Mouse (Mus musculus) limb, embryonic 14.5 days (tissue): ENCODE measurements around the gene Enah. TPM values are rescaled to one million over a fixed set of nuclear protein-coding genes. Genes with fewer than 3 reads are reported as not detected.

Experiments used
- ATAC-seq: fragments of 200-750 bp; cut with Nextera tagmentation; 2 replicates; pipeline ENCODE4 v1.8.0; 2017; ENCODE audit warnings: low read depth, moderate number of reproducible peaks, moderate TSS enrichment; ENCODE audit not compliant: low FRiP score
- DNase-seq: peaks from one replicate; pipeline ENCODE4 v3.0.0-alpha.2; 2015; ENCODE audit warnings: low spot score
- H3K27ac ChIP-seq: fragments of 300-500 bp; sonication (generic); replicated peaks from 2 replicates; pipeline ENCODE4 v1.5.1; 2014; ENCODE audit warnings: low read depth, mild to moderate bottlenecking, low read length, moderate library complexity, mixed read lengths
- H3K27me3 ChIP-seq: fragments of 300-500 bp; sonication (generic); 2 replicates; pipeline ENCODE4 v1.6.1; 2014; ENCODE audit warnings: low read length, mixed read lengths; ENCODE audit not compliant: control insufficient read depth, insufficient read depth
- H3K36me3 ChIP-seq: fragments of 300-500 bp; sonication (generic); 2 replicates; pipeline ENCODE4 v1.6.1; 2014; ENCODE audit warnings: mild to moderate bottlenecking, low read length, moderate library complexity, mixed read lengths; ENCODE audit not compliant: control insufficient read depth, insufficient read depth
- H3K4me1 ChIP-seq: fragments of 300-500 bp; sonication (generic); 2 replicates; pipeline ENCODE4 v1.6.1; 2014; ENCODE audit warnings: antibody characterized with exemption, low read length, mixed read lengths; ENCODE audit not compliant: control insufficient read depth, insufficient read depth
- H3K4me2 ChIP-seq: fragments of 300-500 bp; sonication (generic); replicated peaks from 2 replicates; pipeline ENCODE4 v1.6.1; 2014; ENCODE audit warnings: low read depth, mild to moderate bottlenecking, low read length, moderate library complexity; ENCODE audit not compliant: severe bottlenecking
- H3K4me3 ChIP-seq: fragments of 300-500 bp; sonication (generic); replicated peaks from 2 replicates; pipeline ENCODE4 v1.5.1; 2014; ENCODE audit warnings: low read length
- H3K9ac ChIP-seq: fragments of 300-500 bp; sonication (generic); 2 replicates; pipeline ENCODE4 v1.6.1; 2014; ENCODE audit warnings: mild to moderate bottlenecking, low read depth, low read length, moderate library complexity; ENCODE audit not compliant: severe bottlenecking
- H3K9me3 ChIP-seq: fragments of 300-500 bp; sonication (generic); 2 replicates; pipeline ENCODE4 v1.6.1; 2016; ENCODE audit warnings: low read length; ENCODE audit not compliant: control insufficient read depth
- POLR2A ChIP-seq: fragments of 200-500 bp; IDR thresholded peaks from 2 replicates; pipeline ENCODE4 v1.8.0; 2012; ENCODE audit warnings: inconsistent platforms, mild to moderate bottlenecking, moderate library complexity, borderline replicate concordance; ENCODE audit not compliant: insufficient read depth, insufficient read length; ENCODE audit errors: extremely low read depth
- WGBS: fragments of 180-500 bp; shearing (Covaris S2); extraction: QIAGEN DNeasy Blood & Tissue Kit; methylation state at CpG from one replicate; pipeline ENCODE4 v1.1.7; 2014; 5-methylcytosine and 5-hydroxymethylcytosine counted together
- polyA plus RNA-seq, 2 experiments: library from polyadenylated mRNA; depleted of rRNA in 1 of 2; stranded (reverse) in 1 of 2; unstranded in 1 of 2; fragments of >200 nt; fragmentation: Nextera tagmentation in 1 of 2; extraction: Ambion mirVana in 1 of 2; gene quantifications; 2 replicates each; pipeline versions ENCODE4 v1.2.1 to v1.2.3; 2012 to 2014

Enah gene
- polyA plus RNA-seq, 2 experiments: 29.3 to 89.2 TPM

DNA sequence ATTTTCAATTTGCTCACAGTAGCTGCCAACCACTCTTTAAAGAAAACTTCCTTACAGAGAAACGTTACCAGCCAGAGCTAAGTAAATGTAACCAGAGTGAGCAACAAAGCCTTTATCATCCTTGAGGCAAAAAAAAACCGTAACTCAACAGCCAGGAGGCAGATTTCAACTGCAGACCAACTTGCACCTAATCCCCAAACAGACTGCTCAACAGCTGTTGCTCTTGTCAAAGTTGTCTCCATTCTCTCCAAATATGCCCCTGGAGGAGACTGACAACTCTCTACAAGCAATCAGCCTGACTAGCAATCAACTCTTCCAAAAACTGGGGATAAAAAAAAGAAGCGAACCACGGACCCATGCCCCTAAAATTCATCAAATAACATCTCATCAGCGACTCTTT lies 26.2 kb downstream of the Enah start:
- ATAC-seq: no peak
- H3K9me3 ChIP-seq: no peaks in the 10 kb centered on the region
- peak; percentile 27 for DNase-seq
- H3K27ac ChIP-seq: no peak overlapping the region
- WGBS: 54% methylated on average over 5 of the region's 5 CpGs
- H3K27me3 ChIP-seq: no peaks in the 10 kb centered on the region
- peaks cover 15% of the 10 kb centered on the region for H3K4me1 ChIP-seq
- no peak overlapping the region for H3K9ac ChIP-seq
- no peak overlapping the region for H3K4me2 ChIP-seq
- no peaks in the 10 kb centered on the region for H3K36me3 ChIP-seq
- no peak for TF ChIP-seq POLR2A
- no peak overlapping the region for H3K4me3 ChIP-seq

DNA sequence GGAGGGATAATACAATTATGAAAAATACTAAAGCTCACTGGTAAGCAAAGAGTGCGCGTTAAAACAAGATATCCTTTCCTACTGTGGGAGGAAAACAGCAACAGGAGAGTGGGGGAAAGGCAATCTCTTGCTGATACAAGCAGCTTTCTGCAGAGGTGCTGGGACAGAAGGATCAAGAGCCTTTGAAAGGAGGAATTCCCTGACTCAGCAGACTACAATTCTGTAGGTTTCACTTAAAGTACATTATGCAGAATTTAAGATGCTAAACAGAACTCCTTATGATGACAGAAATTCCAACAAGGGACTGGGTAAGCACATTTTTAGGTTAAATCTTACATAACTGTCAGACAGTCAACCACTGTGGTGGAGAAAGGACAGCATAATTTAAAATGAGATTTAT lies 31.4 kb downstream of the Enah start:
- Histone ChIP-seq H3K27ac (no peak overlapping the region), H3K4me2 (no peak overlapping the region), H3K9ac (no peak overlapping the region), H3K27me3 (no peaks in the 10 kb centered on the region), H3K9me3 (no peaks in the 10 kb centered on the region), H3K4me1 (0 out of 2 replicates have a peak, but pooled peaks cover 4% of the 10 kb centered on the region), H3K36me3 (0 out of 2 replicates have a peak, but pooled peaks cover 3% of the 10 kb centered on the region), H3K4me3 (no peak overlapping the region)
- TF ChIP-seq POLR2A: no peak
- ATAC-seq: no peak
- 74% methylated on average over 2 of the region's 2 CpGs for WGBS
- DNase-seq: no peak

GRCm38 (mm10) chr1:181987226-181987625 lies 32.6 kb downstream of the Enah start:
- Histone ChIP-seq H3K4me1 (0 out of 2 replicates have a peak, but pooled peaks cover 4% of the 10 kb centered on the region), H3K4me2 (no peak overlapping the region), H3K27ac (no peak overlapping the region), H3K9ac (no peak overlapping the region), H3K9me3 (no peaks in the 10 kb centered on the region), H3K36me3 (peaks cover 3% of the 10 kb centered on the region; the same call in 1 of the 2 replicates), H3K4me3 (no peak overlapping the region), H3K27me3 (no peaks in the 10 kb centered on the region)
- DNase-seq (no peak), ATAC-seq (no peak)
- no peak for TF ChIP-seq POLR2A
- 60% methylated on average over 2 of the region's 2 CpGs for WGBS

- H3K36me3 ChIP-seq: peaks cover 3% of the 10 kb centered on the region; the same call in 1 of the 2 replicates
- no peak overlapping the region for H3K4me3 ChIP-seq
- H3K4me1 ChIP-seq: 0 out of 2 replicates have a peak, but pooled peaks cover 4% of the 10 kb centered on the region
- ATAC-seq (no peak), DNase-seq (no peak)
- H3K9ac ChIP-seq: no peak overlapping the region
- TF ChIP-seq POLR2A: no peak
- H3K27ac ChIP-seq: no peak overlapping the region
- no peaks in the 10 kb centered on the region for H3K27me3 ChIP-seq
- no peak overlapping the region for H3K4me2 ChIP-seq
- 86% methylated on average over 1 of the region's 1 CpGs for WGBS
- no peaks in the 10 kb centered on the region for H3K9me3 ChIP-seq
These were observed 33.9 kb downstream of the Enah start for GRCm38 (mm10) chr1:181985880-181986279.

GRCm38 (mm10) chr1:181984811-181985210 lies 35.0 kb downstream of the Enah start:
- ATAC-seq (no peak), DNase-seq (no peak)
- no peak overlapping the region for H3K27ac ChIP-seq
- H3K4me3 ChIP-seq: no peak overlapping the region
- 0 out of 2 replicates have a peak, but pooled peaks cover 4% of the 10 kb centered on the region for H3K4me1 ChIP-seq
- H3K9ac ChIP-seq: no peak overlapping the region
- peaks cover 3% of the 10 kb centered on the region; the same call in 1 of the 2 replicates for H3K36me3 ChIP-seq
- no peak for TF ChIP-seq POLR2A
- no peaks in the 10 kb centered on the region for H3K27me3 ChIP-seq
- no peaks in the 10 kb centered on the region for H3K9me3 ChIP-seq
- H3K4me2 ChIP-seq: no peak overlapping the region
- 96% methylated on average over 2 of the region's 2 CpGs for WGBS
